Mouse (Mus musculus): ENCODE results near the gene Fbxo21. TPM values are rescaled to one million over a fixed set of nuclear protein-coding genes. Genes with fewer than 3 reads are reported as not detected.

Gene Fbxo21
- polyA plus RNA-seq, 1 experiment from 2014 or later, result 51.6 TPM

GRCm38 (mm10) chr5:117996581-117996980 lies 20.1 kb downstream of the Fbxo21 start:
- H3K27me3 ChIP-seq (ENCODE audit: insufficient read depth, low read length), result no peaks in the 10 kb centered on the region
- DNase-seq (ENCODE audit: low spot score), result no peak

GRCm38 (mm10) chr5:117997434-117997970 lies 21.0 kb downstream of the Fbxo21 start:
- H3K4me2 ChIP-seq (ENCODE audit: low read length), result no peak overlapping the region
- peaks cover 76% of the 10 kb centered on the region for H3K36me3 ChIP-seq (ENCODE audit: insufficient read depth, low read length)
- no peak overlapping the region for H3K27ac ChIP-seq
- ATAC-seq (replicated peaks; ENCODE audit: low FRiP score, low read depth) (peak; percentile 75), DNase-seq (ENCODE audit: low spot score) (no peak)
- TF ChIP-seq CTCF (IDR thresholded peaks at IDR 0.05; ENCODE audit: low read depth), result no peak
- no peak overlapping the region for H3K4me3 ChIP-seq (replicated peaks; ENCODE audit: low read depth, low read length)
- no peaks in the 10 kb centered on the region for H3K9me3 ChIP-seq (replicated peaks; ENCODE audit: low read length)
- no peaks in the 10 kb centered on the region for H3K27me3 ChIP-seq (ENCODE audit: insufficient read depth, low read length)
- H3K9ac ChIP-seq (ENCODE audit: low read depth, low read length), result no peak overlapping the region
- no peaks in the 10 kb centered on the region for H3K4me1 ChIP-seq (replicated peaks; ENCODE audit: insufficient read depth, low read length)
- 75% methylated on average over 10 of the region's 10 CpGs for WGBS

More at GRCm38 (mm10) chr5:117996581-117996980, 20.1 kb downstream of the Fbxo21 start:
- Histone ChIP-seq H3K36me3 (ENCODE audit: insufficient read depth, low read length) (peaks cover 74% of the 10 kb centered on the region), H3K9me3 (replicated peaks; ENCODE audit: low read length) (no peaks in the 10 kb centered on the region), H3K4me2 (ENCODE audit: low read length) (no peak overlapping the region), H3K4me1 (replicated peaks; ENCODE audit: insufficient read depth, low read length) (no peaks in the 10 kb centered on the region), H3K9ac (ENCODE audit: low read depth, low read length) (no peak overlapping the region), H3K4me3 (replicated peaks; ENCODE audit: low read depth, low read length) (no peak overlapping the region), H3K27ac (no peak overlapping the region)
- no peak for TF ChIP-seq CTCF (IDR thresholded peaks at IDR 0.05; ENCODE audit: low read depth)
- no peak for ATAC-seq (replicated peaks; ENCODE audit: low FRiP score, low read depth)
- 91% methylated on average over 6 of the region's 6 CpGs for WGBS

DNA sequence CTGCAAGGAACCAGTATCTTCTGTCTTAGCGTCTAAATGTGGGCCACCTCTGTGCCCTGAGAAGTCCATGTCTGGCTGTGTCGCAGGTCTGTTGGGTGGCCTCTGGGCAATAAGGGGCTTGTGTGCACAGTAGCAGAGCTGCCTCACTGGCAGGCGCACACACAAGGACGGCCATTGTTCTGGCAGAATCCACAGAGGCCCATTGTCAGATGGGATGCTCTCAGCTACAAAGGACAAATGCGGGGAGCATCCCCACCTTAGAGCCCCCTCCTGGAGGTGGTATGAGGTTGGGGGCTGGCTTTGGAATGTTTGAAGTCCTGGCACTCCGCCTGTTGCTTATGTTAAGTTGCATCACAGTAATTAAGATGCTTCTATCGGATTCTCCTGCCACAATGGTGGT lies 22.5 kb downstream of the Fbxo21 start:
- Histone ChIP-seq H3K27me3 (ENCODE audit: insufficient read depth, low read length) (no peaks in the 10 kb centered on the region), H3K9ac (ENCODE audit: low read depth, low read length) (no peak overlapping the region), H3K4me3 (replicated peaks; ENCODE audit: low read depth, low read length) (no peak overlapping the region), H3K4me2 (ENCODE audit: low read length) (no peak overlapping the region), H3K4me1 (replicated peaks; ENCODE audit: insufficient read depth, low read length) (no peaks in the 10 kb centered on the region), H3K36me3 (ENCODE audit: insufficient read depth, low read length) (peaks cover 79% of the 10 kb centered on the region), H3K27ac (no peak overlapping the region), H3K9me3 (replicated peaks; ENCODE audit: low read length) (no peaks in the 10 kb centered on the region)
- WGBS, result 86% methylated on average over 7 of the region's 7 CpGs
- no peak for ATAC-seq (replicated peaks; ENCODE audit: low FRiP score, low read depth)
- DNase-seq (ENCODE audit: low spot score), result no peak
- TF ChIP-seq CTCF (IDR thresholded peaks at IDR 0.05; ENCODE audit: low read depth), result no peak

DNA sequence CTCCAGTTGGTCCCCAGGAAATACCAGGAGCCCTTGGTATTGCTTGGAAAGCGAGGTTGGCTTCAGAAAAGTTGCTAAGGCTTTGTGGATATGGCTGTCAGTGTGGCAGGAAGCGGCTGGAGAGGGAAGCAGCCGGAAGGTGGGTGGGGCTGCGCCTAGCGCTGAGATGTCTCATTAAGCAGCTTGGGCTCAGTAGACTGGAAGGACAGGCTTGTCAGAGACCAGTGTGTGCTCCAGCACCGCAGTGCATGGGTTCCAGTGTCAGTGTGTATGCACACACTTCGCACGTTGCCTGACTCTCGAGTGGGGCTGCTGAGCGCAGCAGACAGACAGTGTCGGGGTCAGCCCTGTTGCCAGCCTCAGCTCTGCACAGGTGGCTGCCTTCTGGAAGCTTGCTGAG lies 23.1 kb downstream of the Fbxo21 start:
- H3K27ac ChIP-seq, result no peak overlapping the region
- ATAC-seq (replicated peaks; ENCODE audit: low FRiP score, low read depth) (no peak), DNase-seq (ENCODE audit: low spot score) (no peak)
- H3K27me3 ChIP-seq (ENCODE audit: insufficient read depth, low read length), result no peaks in the 10 kb centered on the region
- peaks cover 75% of the 10 kb centered on the region for H3K36me3 ChIP-seq (ENCODE audit: insufficient read depth, low read length)
- H3K4me2 ChIP-seq (ENCODE audit: low read length), result no peak overlapping the region
- H3K9me3 ChIP-seq (replicated peaks; ENCODE audit: low read length), result no peaks in the 10 kb centered on the region
- 77% methylated on average over 11 of the region's 11 CpGs for WGBS
- TF ChIP-seq CTCF (IDR thresholded peaks at IDR 0.05; ENCODE audit: low read depth), result no peak
- no peaks in the 10 kb centered on the region for H3K4me1 ChIP-seq (replicated peaks; ENCODE audit: insufficient read depth, low read length)
- H3K4me3 ChIP-seq (replicated peaks; ENCODE audit: low read depth, low read length), result no peak overlapping the region
- no peak overlapping the region for H3K9ac ChIP-seq (ENCODE audit: low read depth, low read length)

DNA sequence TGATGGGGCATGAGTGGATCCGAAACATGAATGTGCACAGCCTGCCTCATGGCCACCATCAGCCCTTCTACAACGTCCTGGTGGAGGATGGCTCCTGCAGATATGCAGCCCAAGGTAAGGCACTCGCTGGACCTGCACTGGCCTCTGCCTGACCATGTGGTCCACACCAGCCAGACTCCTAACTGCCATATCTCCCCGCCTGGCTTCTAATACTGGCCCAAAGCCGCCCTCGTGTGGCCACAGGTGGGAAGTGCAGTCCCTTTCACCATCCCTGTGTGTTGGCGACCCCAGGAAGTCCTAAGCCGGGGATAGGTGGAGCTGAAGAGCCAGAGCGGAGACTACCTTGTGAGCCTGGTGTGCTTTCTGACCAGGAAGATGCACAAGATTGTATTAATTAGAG lies 25.5 kb downstream of the Fbxo21 start:
- Histone ChIP-seq H3K27ac (no peak overlapping the region), H3K9me3 (replicated peaks; ENCODE audit: low read length) (no peaks in the 10 kb centered on the region), H3K4me2 (ENCODE audit: low read length) (no peak overlapping the region), H3K4me1 (replicated peaks; ENCODE audit: insufficient read depth, low read length) (no peaks in the 10 kb centered on the region), H3K4me3 (replicated peaks; ENCODE audit: low read depth, low read length) (no peak overlapping the region), H3K9ac (ENCODE audit: low read depth, low read length) (no peak overlapping the region), H3K36me3 (ENCODE audit: insufficient read depth, low read length) (peaks cover 63% of the 10 kb centered on the region), H3K27me3 (ENCODE audit: insufficient read depth, low read length) (no peaks in the 10 kb centered on the region)
- DNase-seq (ENCODE audit: low spot score) (peak; percentile 81), ATAC-seq (replicated peaks; ENCODE audit: low FRiP score, low read depth) (no peak)
- 34% methylated on average over 9 of the region's 9 CpGs for WGBS
- peak; percentile 96 for TF ChIP-seq CTCF (IDR thresholded peaks at IDR 0.05; ENCODE audit: low read depth)

- H3K36me3 ChIP-seq (ENCODE audit: insufficient read depth, low read length), result peaks cover 64% of the 10 kb centered on the region
- WGBS, result 78% methylated on average over 8 of the region's 8 CpGs
- no peak for ATAC-seq (replicated peaks; ENCODE audit: low FRiP score, low read depth)
- H3K9ac ChIP-seq (ENCODE audit: low read depth, low read length), result no peak overlapping the region
- peak; percentile 85 for TF ChIP-seq CTCF (IDR thresholded peaks at IDR 0.05; ENCODE audit: low read depth)
- H3K27ac ChIP-seq, result no peak overlapping the region
- H3K9me3 ChIP-seq (replicated peaks; ENCODE audit: low read length), result no peaks in the 10 kb centered on the region
- H3K4me1 ChIP-seq (replicated peaks; ENCODE audit: insufficient read depth, low read length), result no peaks in the 10 kb centered on the region
- peak; percentile 54 for DNase-seq (ENCODE audit: low spot score)
- H3K4me2 ChIP-seq (ENCODE audit: low read length), result no peak overlapping the region
- H3K27me3 ChIP-seq (ENCODE audit: insufficient read depth, low read length), result no peaks in the 10 kb centered on the region
- H3K4me3 ChIP-seq (replicated peaks; ENCODE audit: low read depth, low read length), result no peak overlapping the region
Observed at GRCm38 (mm10) chr5:118004619-118005018, 28.1 kb downstream of the Fbxo21 start.

DNA sequence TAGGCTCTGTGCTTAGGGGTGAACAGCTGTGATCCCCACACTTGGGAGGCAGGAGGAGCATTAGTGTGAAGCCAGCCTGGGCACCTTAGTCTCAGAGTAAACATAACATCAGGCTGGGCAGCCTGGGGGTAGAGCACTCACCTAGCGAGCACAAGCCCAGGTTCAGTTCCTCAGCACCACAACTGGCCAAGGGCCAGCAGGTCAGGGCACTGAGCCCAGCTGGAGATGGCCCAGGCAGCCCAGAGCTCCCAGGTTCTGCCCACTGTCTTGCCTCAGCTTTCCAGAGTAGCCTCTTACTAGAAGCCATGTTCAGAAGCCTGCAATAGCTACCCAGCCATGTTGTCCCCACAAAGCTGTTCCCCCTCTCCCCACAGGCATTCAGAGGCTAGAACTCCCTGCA lies 29.2 kb downstream of the Fbxo21 start:
- no peak for ATAC-seq (replicated peaks; ENCODE audit: low FRiP score, low read depth)

More for the DNA sequence above, 29.2 kb downstream of the Fbxo21 start:
- H3K27ac ChIP-seq, result no peak overlapping the region
- H3K36me3 ChIP-seq (ENCODE audit: insufficient read depth, low read length), result peaks cover 59% of the 10 kb centered on the region
- H3K9me3 ChIP-seq (replicated peaks; ENCODE audit: low read length), result no peaks in the 10 kb centered on the region
- H3K9ac ChIP-seq (ENCODE audit: low read depth, low read length), result no peak overlapping the region
- DNase-seq (ENCODE audit: low spot score), result no peak
- TF ChIP-seq CTCF (IDR thresholded peaks at IDR 0.05; ENCODE audit: low read depth), result no peak
- 67% methylated on average over 1 of the region's 1 CpGs for WGBS
- H3K4me2 ChIP-seq (ENCODE audit: low read length), result no peak overlapping the region
- no peak overlapping the region for H3K4me3 ChIP-seq (replicated peaks; ENCODE audit: low read depth, low read length)
- no peaks in the 10 kb centered on the region for H3K27me3 ChIP-seq (ENCODE audit: insufficient read depth, low read length)
- H3K4me1 ChIP-seq (replicated peaks; ENCODE audit: insufficient read depth, low read length), result no peaks in the 10 kb centered on the region
